18 mouse cellular contexts compared by ENCODE assay signal in genomic region chr5:24203266-24203665, GRCm38 (mm10).
"Had no signal": no experiment of that assay in that cellular context is flagged by ENCODE, and none has a peak within 500 bp of the region (broad histone marks: within the 10 kb centered on the region; RNA-seq: fewer than 3 reads in every experiment).

No protein-coding gene starts in this region.

- H3K4me2 ChIP-seq: liver, embryonic 15.5 days; lung, embryonic 15.5 days; midbrain, embryonic 12.5 days; midbrain, embryonic 15.5 days; neural tube, embryonic 12.5 days; stomach, embryonic 15.5 days had no signal

- H3K9ac ChIP-seq: liver, embryonic 15.5 days; liver, postnatal 0 days; lung, embryonic 15.5 days; midbrain, embryonic 12.5 days; midbrain, embryonic 15.5 days; neural tube, embryonic 12.5 days; stomach, embryonic 15.5 days had no signal

- H3K4me1 ChIP-seq: liver, embryonic 15.5 days; lung, embryonic 15.5 days; midbrain, embryonic 12.5 days; midbrain, embryonic 15.5 days; neural tube, embryonic 12.5 days; stomach, embryonic 15.5 days had no signal

- H3K9me3 ChIP-seq: liver, embryonic 15.5 days; lung, embryonic 15.5 days; megakaryocyte, embryonic 14.5 days; midbrain, embryonic 12.5 days; midbrain, embryonic 15.5 days; neural tube, embryonic 12.5 days; stomach, embryonic 15.5 days had no signal

- H3K27ac ChIP-seq: liver, embryonic 15.5 days; lung, embryonic 15.5 days; macrophage; midbrain, embryonic 12.5 days; midbrain, embryonic 15.5 days; neural tube, embryonic 12.5 days; stomach, embryonic 15.5 days; stomach, postnatal 0 days had no signal

- H3K4me3 ChIP-seq: liver, embryonic 15.5 days; lung, embryonic 15.5 days; megakaryocyte, embryonic 14.5 days; midbrain, embryonic 12.5 days; midbrain, embryonic 15.5 days; neural tube, embryonic 12.5 days; stomach, embryonic 15.5 days had no signal

- DNase-seq: liver, postnatal 0 days; lung, adult 2 months; lung, postnatal 14 days; lung, postnatal 36 days; right cerebral cortex, postnatal 14 days; thymus, adult 2 months; thymus, postnatal 25 days; thymus, postnatal 4 days had no signal

- H3K27me3 ChIP-seq: liver, embryonic 15.5 days; lung, embryonic 15.5 days; midbrain, embryonic 12.5 days; midbrain, embryonic 15.5 days; neural tube, embryonic 12.5 days; stomach, embryonic 15.5 days had no signal

- H3K36me3 ChIP-seq: liver, embryonic 15.5 days; lung, embryonic 15.5 days; midbrain, embryonic 12.5 days; midbrain, embryonic 15.5 days; neural tube, embryonic 12.5 days; stomach, embryonic 15.5 days had no signal

- ATAC-seq: liver, postnatal 0 days; lung, postnatal 0 days; midbrain, embryonic 15.5 days had no signal
